Mouse (Mus musculus) ES-Bruce4 (cell line): ENCODE measurements at regions not wholly inside any gene's neighbourhood (a gene's known extent, or its start where the extent isn't known, plus 50 kb on each side); places are given as distances from the start of the nearest gene placed in this dataset.

Experiments used
- CTCF ChIP-seq: IDR thresholded peaks from one replicate; pipeline ENCODE4 v1.8.1; 2011; ENCODE audit warnings: low read depth, low read length
- POLR2A ChIP-seq: IDR thresholded peaks from one replicate; pipeline ENCODE4 v1.8.1; 2011; ENCODE audit warnings: low read length; ENCODE audit not compliant: insufficient read depth

GRCm38 (mm10) chr5:74144765-74145164 lies 50.3 kb upstream of the Rasl11b start:
- no peak for TF ChIP-seq POLR2A
- no peak for TF ChIP-seq CTCF
